In the genomic region with DNA sequence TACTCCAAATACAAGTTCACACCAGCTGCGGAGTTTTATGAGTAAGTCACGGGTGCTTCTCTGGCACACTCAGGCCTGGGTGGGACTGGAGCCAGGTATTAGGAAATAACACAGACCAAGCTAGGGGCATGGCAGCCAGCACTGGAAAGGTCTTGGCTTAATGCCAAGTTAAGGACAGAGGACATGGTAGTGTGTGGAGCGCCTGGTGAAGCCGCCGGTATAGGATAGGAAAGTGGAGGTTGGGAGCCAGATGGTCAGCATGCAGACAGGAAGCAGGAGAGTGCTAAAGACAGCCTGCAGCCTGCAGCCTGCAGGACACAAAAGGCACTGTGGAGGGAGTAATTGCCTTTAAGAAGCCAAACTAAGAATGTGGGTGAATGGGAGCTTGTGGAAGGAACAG, we compare ENCODE assay signal across 7 mouse cellular contexts. TPM values are rescaled to one million over a fixed set of nuclear protein-coding genes. Genes with fewer than 3 reads are reported as not detected.
A peak's percentile ranks its signal among the peaks of the same experiment; 100 is the strongest.
DNase-seq lines count a peak whose midpoint lies in the region; ATAC-seq and TF ChIP-seq lines count a peak whose summit lies in the region.

No protein-coding gene starts in this region.

- H3K4me1 ChIP-seq in liver, adult 2 months (ENCODE audit: control insufficient read depth, insufficient read depth, low read length), result no peaks in the 10 kb centered on the region
- H3K4me1 ChIP-seq in liver, embryonic 12.5 days, result no peaks in the 10 kb centered on the region

- 9% methylated on average over 5 of the region's 5 CpGs for WGBS in liver, adult 2 months
- WGBS in liver, embryonic 12.5 days (ENCODE audit: insufficient replicate concordance), result 70% methylated on average over 5 of the region's 5 CpGs

- H3K9ac ChIP-seq in liver, adult 2 months (ENCODE audit: low read depth, low read length), result no peak overlapping the region
- no peak overlapping the region for H3K9ac ChIP-seq in liver, embryonic 12.5 days

- no peaks in the 10 kb centered on the region for H3K79me2 ChIP-seq in liver, adult 2 months (ENCODE audit: control insufficient read depth, insufficient read depth, low read length)

- TF ChIP-seq CTCF in liver, adult 2 months (IDR thresholded peaks at IDR 0.05; ENCODE audit: low read depth, low read length), result no peak

- H3K9me3 ChIP-seq in liver, embryonic 12.5 days (replicated peaks), result no peaks in the 10 kb centered on the region

- H3K36me3 ChIP-seq in liver, adult 2 months (ENCODE audit: control insufficient read depth, insufficient read depth, low read length), result no peaks in the 10 kb centered on the region
- H3K36me3 ChIP-seq in liver, embryonic 12.5 days, result no peaks in the 10 kb centered on the region

- no peaks in the 10 kb centered on the region for H3K27me3 ChIP-seq in liver, adult 2 months (ENCODE audit: control insufficient read depth, insufficient read depth, low read length)
- no peaks in the 10 kb centered on the region for H3K27me3 ChIP-seq in liver, embryonic 12.5 days (replicated peaks)

- no peak for TF ChIP-seq POLR2A in liver, adult 2 months (IDR thresholded peaks at IDR 0.05; ENCODE audit: extremely low read depth, insufficient read depth, low read length)

- peak; percentile 79 for DNase-seq in liver, adult 2 months (ENCODE audit: extremely low read depth, low read depth, low spot score)
- peak; percentile 54 to 70 for DNase-seq in cerebellum, postnatal 14 days
- DNase-seq in heart, adult 9 months (ENCODE audit: low spot score in 2 of 2), result peak; percentile 74 to 89
- DNase-seq in kidney, postnatal 14 days, result peak; percentile 40
- DNase-seq in skeletal muscle tissue, adult 2 months (ENCODE audit: low read depth, low spot score), result peak; percentile 74
- no peak for DNase-seq in thymus, postnatal 0 days (ENCODE audit: low spot score)

- H3K27ac ChIP-seq in liver, adult 2 months (replicated peaks; ENCODE audit: insufficient read depth, low read depth, low read length), result no peak overlapping the region
- no peak overlapping the region for H3K27ac ChIP-seq in liver, embryonic 12.5 days

- H3K4me3 ChIP-seq in liver, adult 2 months (ENCODE audit: insufficient read depth, low read depth, low read length), result no peak overlapping the region
- H3K4me3 ChIP-seq in liver, embryonic 12.5 days, result no peak overlapping the region

- ATAC-seq in liver, embryonic 12.5 days, result no peak

- no peak overlapping the region for H3K4me2 ChIP-seq in liver, embryonic 12.5 days

RNA-seq across cellular contexts. Expression of a gene that starts 13.1 kb away (rescaled TPM):
- not detected in 2 replicates for total RNA-seq in liver, adult 2 months (2014; rRNA removed)
- not detected in 2 replicates for polyA plus RNA-seq in liver, adult 2 months (2012; rRNA removed)
- not detected in 2 replicates for polyA plus RNA-seq in liver, embryonic 12.5 days (2016; fragmentation: Nextera tagmentation; extraction: Ambion mirVana)
- polyA plus RNA-seq in thymus, postnatal 0 days (2015; fragmentation: Nextera tagmentation; extraction: Ambion mirVana), result 0.06 and 0.27 TPM in 2 replicates
